Mouse (Mus musculus) liver, embryonic 16.5 days (tissue): ENCODE results near the gene Rab40c. TPM values are rescaled to one million over a fixed set of nuclear protein-coding genes. Genes with fewer than 3 reads are reported as not detected.

Source experiments
- ATAC-seq: fragments of 200-750 bp; cut with Nextera tagmentation; 2 replicates; pipeline ENCODE4 v1.8.0; 2017; ENCODE audit warnings: low read depth, mild to moderate bottlenecking, moderate number of reproducible peaks, moderate library complexity
- H3K27ac ChIP-seq: fragments of 300-500 bp; sonication (generic); 2 replicates; pipeline ENCODE4 v1.5.1; 2014; ENCODE audit warnings: mild to moderate bottlenecking, low read length
- H3K27me3 ChIP-seq: fragments of 300-500 bp; sonication (generic); 2 replicates; pipeline ENCODE4 v1.6.1; 2014; ENCODE audit warnings: low read depth, low read length, mixed read lengths; ENCODE audit not compliant: control insufficient read depth, insufficient read depth
- H3K36me3 ChIP-seq: fragments of 300-500 bp; sonication (generic); 2 replicates; pipeline ENCODE4 v1.6.1; 2014; ENCODE audit warnings: mild to moderate bottlenecking; ENCODE audit not compliant: control insufficient read depth, insufficient read depth
- H3K4me1 ChIP-seq: fragments of 300-500 bp; sonication (generic); 2 replicates; pipeline ENCODE4 v1.6.1; 2014; ENCODE audit warnings: low read depth, low read length, mixed read lengths; ENCODE audit not compliant: control insufficient read depth
- H3K4me2 ChIP-seq: fragments of 300-500 bp; sonication (generic); 2 replicates; pipeline ENCODE4 v1.6.1; 2014; ENCODE audit warnings: low read depth, low read length, mixed read lengths
- H3K4me3 ChIP-seq: fragments of 300-500 bp; sonication (generic); 2 replicates; pipeline ENCODE4 v1.5.1; 2014; ENCODE audit warnings: low read depth, mild to moderate bottlenecking, low read length
- H3K9ac ChIP-seq: fragments of 300-500 bp; sonication (generic); 2 replicates; pipeline ENCODE4 v1.6.1; 2014; ENCODE audit warnings: low read depth, low read length
- H3K9me3 ChIP-seq: fragments of 300-500 bp; sonication (generic); replicated peaks from 2 replicates; pipeline ENCODE4 v1.6.1; 2016; ENCODE audit warnings: low read length; ENCODE audit not compliant: control insufficient read depth
- WGBS: fragments of 180-500 bp; shearing (Covaris S2); extraction: QIAGEN DNeasy Blood & Tissue Kit; methylation state at CpG from one replicate; pipeline ENCODE4 v1.1.7; 2014; ENCODE audit not compliant: insufficient replicate concordance; 5-methylcytosine and 5-hydroxymethylcytosine counted together
- polyA plus RNA-seq: library from polyadenylated mRNA; unstranded; fragments of >200 nt; fragmentation: Nextera tagmentation; extraction: Ambion mirVana; gene quantifications from 2 replicates; pipeline ENCODE4 v1.2.1, GENCODE M21; 2015

Rab40c gene
- polyA plus RNA-seq, 1 experiment from 2014 or later = 7.0 TPM

- Histone ChIP-seq H3K4me3 (no peak overlapping the region), H3K36me3 (no peaks in the 10 kb centered on the region), H3K4me2 (no peak overlapping the region), H3K27me3 (peaks cover 11% of the 10 kb centered on the region), H3K4me1 (peaks cover 27% of the 10 kb centered on the region), H3K9ac (no peak overlapping the region), H3K9me3 (no peaks in the 10 kb centered on the region), H3K27ac (no peak overlapping the region)
- ATAC-seq = no peak
- WGBS = 86% methylated on average over 14 of the region's 14 CpGs
Observed at GRCm38 (mm10) chr17:25957586-25958051, 38.1 kb upstream of the Rab40c start.

GRCm38 (mm10) chr17:25956631-25957030 lies 37.1 kb upstream of the Rab40c start:
- Histone ChIP-seq H3K27me3 (peaks cover 21% of the 10 kb centered on the region), H3K4me2 (no peak overlapping the region), H3K36me3 (no peaks in the 10 kb centered on the region), H3K4me3 (no peak overlapping the region), H3K9ac (no peak overlapping the region), H3K27ac (no peak overlapping the region), H3K4me1 (peaks cover 23% of the 10 kb centered on the region), H3K9me3 (no peaks in the 10 kb centered on the region)
- ATAC-seq = no peak
- 81% methylated on average over 7 of the region's 7 CpGs for WGBS

GRCm38 (mm10) chr17:25956201-25956600 lies 36.7 kb upstream of the Rab40c start:
- Histone ChIP-seq H3K4me2 (no peak overlapping the region), H3K36me3 (no peaks in the 10 kb centered on the region), H3K9me3 (no peaks in the 10 kb centered on the region), H3K9ac (no peak overlapping the region), H3K27ac (no peak overlapping the region), H3K4me1 (peaks cover 25% of the 10 kb centered on the region), H3K27me3 (peaks cover 25% of the 10 kb centered on the region), H3K4me3 (no peak overlapping the region)
- no peak for ATAC-seq
- 83% methylated on average over 7 of the region's 7 CpGs for WGBS

- 46% methylated on average over 3 of the region's 3 CpGs for WGBS
- Histone ChIP-seq H3K4me1 (peaks cover 25% of the 10 kb centered on the region), H3K27me3 (peaks cover 30% of the 10 kb centered on the region), H3K36me3 (no peaks in the 10 kb centered on the region), H3K9ac (no peak overlapping the region), H3K27ac (no peak overlapping the region), H3K4me3 (no peak overlapping the region), H3K9me3 (no peaks in the 10 kb centered on the region), H3K4me2 (no peak overlapping the region)
- ATAC-seq = no peak
Observed at GRCm38 (mm10) chr17:25955736-25956135, 36.2 kb upstream of the Rab40c start.

- ATAC-seq = no peak
- Histone ChIP-seq H3K36me3 (no peaks in the 10 kb centered on the region), H3K4me2 (no peak overlapping the region), H3K4me3 (no peak overlapping the region), H3K27ac (no peak overlapping the region), H3K4me1 (peaks cover 19% of the 10 kb centered on the region), H3K27me3 (peaks cover 40% of the 10 kb centered on the region), H3K9ac (no peak overlapping the region), H3K9me3 (no peaks in the 10 kb centered on the region)
- 82% methylated on average over 2 of the region's 2 CpGs for WGBS
Observed at GRCm38 (mm10) chr17:25954671-25955070, 35.1 kb upstream of the Rab40c start.

GRCm38 (mm10) chr17:25953161-25953560 lies 33.6 kb upstream of the Rab40c start:
- H3K9me3 ChIP-seq = no peaks in the 10 kb centered on the region
- WGBS = 69% methylated on average over 5 of the region's 5 CpGs
- H3K27me3 ChIP-seq = peaks cover 42% of the 10 kb centered on the region
- H3K4me1 ChIP-seq = peaks cover 21% of the 10 kb centered on the region
- H3K9ac ChIP-seq = no peak overlapping the region
- no peak for ATAC-seq
- no peak overlapping the region for H3K4me3 ChIP-seq
- H3K4me2 ChIP-seq = no peak overlapping the region
- H3K36me3 ChIP-seq = no peaks in the 10 kb centered on the region
- no peak overlapping the region for H3K27ac ChIP-seq

GRCm38 (mm10) chr17:25951803-25952623 lies 32.5 kb upstream of the Rab40c start, which contains the start of gene A930017K11Rik:
Gene A930017K11Rik (minus strand): TSS chr17:25952565.
- WGBS = 3% methylated on average over 58 of the region's 58 CpGs
- H3K36me3 ChIP-seq = no peaks in the 10 kb centered on the region
- no peak for ATAC-seq
- H3K27me3 ChIP-seq = peaks cover 42% of the 10 kb centered on the region
- peak within 1 kb of the TSS; percentile 52 for H3K4me3 ChIP-seq
- H3K4me2 ChIP-seq = peak within 1 kb of the TSS; percentile 74
- peak within 1 kb of the TSS; percentile 24; the same call in 1 of the 2 replicates for H3K9ac ChIP-seq
- H3K27ac ChIP-seq = no peak within 1 kb of the TSS
- H3K9me3 ChIP-seq = no peaks in the 10 kb centered on the region
- peaks cover 33% of the 10 kb centered on the region for H3K4me1 ChIP-seq

- Histone ChIP-seq H3K9me3 (no peaks in the 10 kb centered on the region), H3K4me3 (peak overlapping the region; percentile 52), H3K27me3 (peaks cover 42% of the 10 kb centered on the region), H3K4me1 (peaks cover 40% of the 10 kb centered on the region), H3K27ac (no peak overlapping the region), H3K4me2 (peak overlapping the region; percentile 74), H3K36me3 (no peaks in the 10 kb centered on the region), H3K9ac (0 out of 2 replicates have a peak overlapping the region, but pooled peaks have one; percentile 8)
- ATAC-seq = no peak
- WGBS = under 1% methylated on average over 33 of the region's 33 CpGs
Observed at GRCm38 (mm10) chr17:25951225-25951802, 31.8 kb upstream of the Rab40c start.

- no peak overlapping the region for H3K4me3 ChIP-seq
- no peak; the same call in 1 of the 2 replicates for ATAC-seq
- no peaks in the 10 kb centered on the region for H3K9me3 ChIP-seq
- H3K27me3 ChIP-seq = peaks cover 42% of the 10 kb centered on the region
- H3K9ac ChIP-seq = no peak overlapping the region
- 0% methylated on average over 2 of the region's 3 CpGs for WGBS
- no peaks in the 10 kb centered on the region for H3K36me3 ChIP-seq
- H3K4me2 ChIP-seq = peak overlapping the region; percentile 74; the same call in 1 of the 2 replicates
- H3K27ac ChIP-seq = no peak overlapping the region
- H3K4me1 ChIP-seq = peaks cover 46% of the 10 kb centered on the region
Observed at GRCm38 (mm10) chr17:25950706-25951105, 31.2 kb upstream of the Rab40c start.
